Mouse (Mus musculus) liver, adult 2 months (tissue): ENCODE measurements at regions not wholly inside any gene's neighbourhood (a gene's known extent, or its start where the extent isn't known, plus 50 kb on each side); places are given as distances from the start of the nearest gene placed in this dataset.

Source experiments
- CTCF ChIP-seq: fragments of 200-500 bp; IDR thresholded peaks from 2 replicates; pipeline ENCODE4 v1.5.1; 2011; ENCODE audit warnings: low read depth, low read length, control low read depth
- POLR2A ChIP-seq: fragments of 200-500 bp; IDR thresholded peaks from 2 replicates; pipeline ENCODE4 v1.6.1; 2011; ENCODE audit warnings: low read length, control low read depth; ENCODE audit not compliant: insufficient read depth; ENCODE audit errors: extremely low read depth

DNA sequence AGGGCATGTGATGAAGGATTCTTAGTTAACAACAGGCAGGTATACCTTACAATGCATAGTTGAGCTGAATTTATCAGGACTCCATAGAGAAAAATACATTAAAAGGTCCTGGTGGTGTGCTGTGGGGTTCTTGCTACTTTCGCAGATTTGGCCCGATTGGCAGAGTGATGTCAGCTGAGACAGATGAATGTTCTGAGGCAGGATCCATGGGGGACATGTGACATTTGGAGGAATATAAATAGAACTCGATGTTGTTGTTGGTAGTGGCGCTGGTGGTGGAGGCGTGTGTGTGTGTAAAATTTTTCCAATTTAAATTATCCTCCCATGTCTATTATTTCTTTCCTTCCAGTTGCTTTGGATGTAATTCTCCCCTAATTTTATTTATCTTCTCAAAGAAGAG, 159.3 kb downstream of the Akain1 start:
- no peak for TF ChIP-seq POLR2A
- no peak for TF ChIP-seq CTCF
